23 mouse cellular contexts compared by ENCODE assay signal in genomic region chr7:102950732-102951131, GRCm38 (mm10). TPM values are rescaled to one million over a fixed set of nuclear protein-coding genes. Genes with fewer than 3 reads are reported as not detected.
A peak's percentile ranks its signal among the peaks of the same experiment; 100 is the strongest.
DNase-seq lines count a peak whose midpoint lies in the region; ATAC-seq and TF ChIP-seq lines count a peak whose summit lies in the region.
"Had no signal": no experiment of that assay in that cellular context is flagged by ENCODE, and none has a peak within 500 bp of the region (broad histone marks: within the 10 kb centered on the region; RNA-seq: fewer than 3 reads in every experiment).

No protein-coding gene starts in this region.

- no peaks in the 10 kb centered on the region for H3K27me3 ChIP-seq in kidney, embryonic 15.5 days
- H3K27me3 ChIP-seq in kidney, embryonic 16.5 days (ENCODE audit: insufficient read depth, low read length), result no peaks in the 10 kb centered on the region
- no peaks in the 10 kb centered on the region for H3K27me3 ChIP-seq in kidney, postnatal 0 days (ENCODE audit: insufficient read depth, low read length)
- H3K27me3 ChIP-seq: CH12.LX, Patski had no signal

- H3K4me3 ChIP-seq in kidney, embryonic 15.5 days (replicated peaks), result no peak overlapping the region
- H3K4me3 ChIP-seq in kidney, embryonic 16.5 days (ENCODE audit: low read length), result no peak overlapping the region
- H3K4me3 ChIP-seq in kidney, postnatal 0 days (replicated peaks; ENCODE audit: low read depth, low read length), result no peak overlapping the region

- no peaks in the 10 kb centered on the region for H3K9me3 ChIP-seq in kidney, embryonic 15.5 days (replicated peaks)
- no peaks in the 10 kb centered on the region for H3K9me3 ChIP-seq in kidney, embryonic 16.5 days (ENCODE audit: low read length)
- H3K9me3 ChIP-seq in kidney, postnatal 0 days (replicated peaks; ENCODE audit: low read length), result no peaks in the 10 kb centered on the region
- H3K9me3 ChIP-seq: G1E had no signal

- peak; percentile 64 for ATAC-seq in kidney, embryonic 15.5 days (replicated peaks; ENCODE audit: low FRiP score)
- peak; percentile 69 for ATAC-seq in kidney, embryonic 16.5 days (ENCODE audit: low FRiP score, low TSS enrichment)
- ATAC-seq in kidney, postnatal 0 days (replicated peaks; ENCODE audit: low FRiP score, low read depth), result peak; percentile 72
- ATAC-seq: activated CD4-positive, CD25-positive, alpha-beta regulatory T cell, adult 4 months; CD4-positive, CD25-positive, alpha-beta regulatory T cell, adult 4 months; Patski had no signal

- TF ChIP-seq CTCF in kidney, postnatal 0 days (IDR thresholded peaks at IDR 0.05; ENCODE audit: low read depth), result no peak

- H3K9ac ChIP-seq in kidney, embryonic 15.5 days, result no peak overlapping the region
- no peak overlapping the region for H3K9ac ChIP-seq in kidney, embryonic 16.5 days (replicated peaks; ENCODE audit: low read length)
- no peak overlapping the region for H3K9ac ChIP-seq in kidney, postnatal 0 days (ENCODE audit: low read depth, low read length)

- no peak overlapping the region for H3K4me2 ChIP-seq in kidney, embryonic 15.5 days
- H3K4me2 ChIP-seq in kidney, embryonic 16.5 days (replicated peaks; ENCODE audit: low read depth, low read length), result no peak overlapping the region
- no peak overlapping the region for H3K4me2 ChIP-seq in kidney, postnatal 0 days (ENCODE audit: low read length)

- 57% methylated on average over 1 of the region's 1 CpGs for WGBS in kidney, embryonic 15.5 days
- WGBS in kidney, embryonic 16.5 days, result 38% methylated on average over 1 of the region's 1 CpGs
- 43% methylated on average over 1 of the region's 1 CpGs for WGBS in kidney, postnatal 0 days

- no peak for DNase-seq in kidney, postnatal 36 days
- DNase-seq in kidney, adult 11 months, result no peak
- peak; percentile 27 for DNase-seq in kidney, postnatal 0 days (ENCODE audit: low spot score)
- no peak for DNase-seq in kidney, postnatal 25 days
- DNase-seq: adrenal gland, adult 2 months; adrenal gland, adult 8-10 months; adrenal gland, postnatal 10 days; adrenal gland, postnatal 14 days; adrenal gland, postnatal 25 days; adrenal gland, postnatal 36 days; B cell, adult 2 months; cerebellum, adult 11 months; cerebellum, adult 11-12 months; cerebellum, adult 18-20 months had no signal

- H3K36me3 ChIP-seq in kidney, embryonic 15.5 days, result no peaks in the 10 kb centered on the region
- H3K36me3 ChIP-seq in kidney, embryonic 16.5 days (ENCODE audit: insufficient read depth, low read length), result no peaks in the 10 kb centered on the region
- no peaks in the 10 kb centered on the region for H3K36me3 ChIP-seq in kidney, postnatal 0 days (ENCODE audit: insufficient read depth, low read length)
- H3K36me3 ChIP-seq: G1E had no signal

- H3K27ac ChIP-seq in kidney, embryonic 15.5 days, result no peak overlapping the region
- H3K27ac ChIP-seq in kidney, embryonic 16.5 days (ENCODE audit: low read length), result no peak overlapping the region
- no peak overlapping the region for H3K27ac ChIP-seq in kidney, postnatal 0 days

- no peaks in the 10 kb centered on the region; the same call in 1 of the 2 replicates for H3K4me1 ChIP-seq in kidney, embryonic 15.5 days
- no peaks in the 10 kb centered on the region for H3K4me1 ChIP-seq in kidney, embryonic 16.5 days (ENCODE audit: insufficient read depth, low read length)
- H3K4me1 ChIP-seq in kidney, postnatal 0 days (replicated peaks; ENCODE audit: insufficient read depth, low read length), result no peaks in the 10 kb centered on the region

RNA-seq across cellular contexts. Expression of gene Olfr574, which starts 2.5 kb away (rescaled TPM):
- not detected in 2 replicates for polyA plus RNA-seq in kidney, embryonic 15.5 days (2015; fragmentation: Nextera tagmentation; extraction: Ambion mirVana)
- polyA plus RNA-seq in kidney, embryonic 16.5 days (2015; fragmentation: Nextera tagmentation; extraction: Ambion mirVana), result not detected in 2 replicates
- not detected in 2 replicates for polyA plus RNA-seq in kidney, postnatal 0 days (2015; fragmentation: Nextera tagmentation; extraction: Ambion mirVana)
- polyA plus RNA-seq: activated CD4-positive, CD25-positive, alpha-beta regulatory T cell, adult 4 months; adrenal gland, adult 2 months; C2C12; CD4-positive, CD25-positive, alpha-beta regulatory T cell, adult 4 months; G1E; Patski had no signal

RNA-seq across cellular contexts. Expression of gene Olfr575, which starts 7.8 kb away (rescaled TPM):
- polyA plus RNA-seq in kidney, embryonic 15.5 days (2015; fragmentation: Nextera tagmentation; extraction: Ambion mirVana), result not detected in 2 replicates
- polyA plus RNA-seq in kidney, embryonic 16.5 days (2015; fragmentation: Nextera tagmentation; extraction: Ambion mirVana), result not detected in 2 replicates
- polyA plus RNA-seq in kidney, postnatal 0 days (2015; fragmentation: Nextera tagmentation; extraction: Ambion mirVana), result not detected in 2 replicates
- polyA plus RNA-seq: activated CD4-positive, CD25-positive, alpha-beta regulatory T cell, adult 4 months; adrenal gland, adult 2 months; brain, embryonic 14.5 days; C2C12; CD4-positive, CD25-positive, alpha-beta regulatory T cell, adult 4 months; G1E; Patski had no signal

RNA-seq across cellular contexts. Expression of gene Olfr573-ps1, which starts 8.4 kb away (rescaled TPM):
- not detected in 2 replicates for polyA plus RNA-seq in kidney, embryonic 15.5 days (2015; fragmentation: Nextera tagmentation; extraction: Ambion mirVana)
- not detected in 2 replicates for polyA plus RNA-seq in kidney, embryonic 16.5 days (2015; fragmentation: Nextera tagmentation; extraction: Ambion mirVana)
- not detected in 2 replicates for polyA plus RNA-seq in kidney, postnatal 0 days (2015; fragmentation: Nextera tagmentation; extraction: Ambion mirVana)
- polyA plus RNA-seq: activated CD4-positive, CD25-positive, alpha-beta regulatory T cell, adult 4 months; adrenal gland, adult 2 months; brain, embryonic 14.5 days; C2C12; CD4-positive, CD25-positive, alpha-beta regulatory T cell, adult 4 months; G1E; Patski had no signal

RNA-seq across cellular contexts. Expression of gene Olfr576, which starts 11.7 kb away (rescaled TPM):
- not detected in 2 replicates for polyA plus RNA-seq in kidney, embryonic 15.5 days (2015; fragmentation: Nextera tagmentation; extraction: Ambion mirVana)
- not detected in 2 replicates for polyA plus RNA-seq in kidney, embryonic 16.5 days (2015; fragmentation: Nextera tagmentation; extraction: Ambion mirVana)
- polyA plus RNA-seq in kidney, postnatal 0 days (2015; fragmentation: Nextera tagmentation; extraction: Ambion mirVana), result not detected in 2 replicates
- polyA plus RNA-seq: activated CD4-positive, CD25-positive, alpha-beta regulatory T cell, adult 4 months; adrenal gland, adult 2 months; brain, embryonic 14.5 days; C2C12; CD4-positive, CD25-positive, alpha-beta regulatory T cell, adult 4 months; G1E; Patski had no signal

RNA-seq across cellular contexts. Expression of gene Olfr577, which starts 25.0 kb away (rescaled TPM):
- not detected in 2 replicates for polyA plus RNA-seq in kidney, embryonic 15.5 days (2015; fragmentation: Nextera tagmentation; extraction: Ambion mirVana)
- not detected in 2 replicates for polyA plus RNA-seq in kidney, embryonic 16.5 days (2015; fragmentation: Nextera tagmentation; extraction: Ambion mirVana)
- not detected in 2 replicates for polyA plus RNA-seq in kidney, postnatal 0 days (2015; fragmentation: Nextera tagmentation; extraction: Ambion mirVana)
- polyA plus RNA-seq: activated CD4-positive, CD25-positive, alpha-beta regulatory T cell, adult 4 months; adrenal gland, adult 2 months; brain, embryonic 14.5 days; C2C12; CD4-positive, CD25-positive, alpha-beta regulatory T cell, adult 4 months; G1E; Patski had no signal
